Mouse (Mus musculus): ENCODE measurements around the gene Tll1.

- TF ChIP-seq EP300 (IDR thresholded peaks at IDR 0.05; ENCODE audit: low read depth): no peak
- no peak for TF ChIP-seq CTCF (IDR thresholded peaks at IDR 0.05; ENCODE audit: low read depth)
Measured at GRCm38 (mm10) chr8:64073396-64073795, 132.7 kb downstream of the Tll1 start.
